Mouse (Mus musculus): ENCODE data around the gene Nmrk1. TPM values are rescaled to one million over a fixed set of nuclear protein-coding genes. Genes with fewer than 3 reads are reported as not detected.

The Nmrk1 gene
- polyA plus RNA-seq, 1 experiment from 2014 or later, result 2.1 TPM

GRCm38 (mm10) chr19:18623894-18624293, 7.9 kb upstream of the Nmrk1 start:
- H3K36me3 ChIP-seq (ENCODE audit: control insufficient read depth, insufficient read depth, low read length), result no peaks in the 10 kb centered on the region
- no peak overlapping the region for H3K4me3 ChIP-seq (ENCODE audit: low read depth, low read length)
- H3K4me2 ChIP-seq (ENCODE audit: low read length), result no peak overlapping the region
- no peak overlapping the region for H3K9ac ChIP-seq (ENCODE audit: low read length)
- 88% methylated on average over 2 of the region's 2 CpGs for WGBS
- no peaks in the 10 kb centered on the region for H3K4me1 ChIP-seq (ENCODE audit: control insufficient read depth, insufficient read depth, low read length)
- no peaks in the 10 kb centered on the region for H3K27me3 ChIP-seq (replicated peaks; ENCODE audit: control insufficient read depth, insufficient read depth, low read length)
- ATAC-seq, result no peak
- H3K9me3 ChIP-seq (replicated peaks; ENCODE audit: control insufficient read depth, low read length), result no peaks in the 10 kb centered on the region
- no peak overlapping the region for H3K27ac ChIP-seq (ENCODE audit: low read depth, low read length)
- no peak for DNase-seq (ENCODE audit: low spot score)

- ATAC-seq (no peak), DNase-seq (ENCODE audit: low spot score) (no peak)
- Histone ChIP-seq H3K9ac (ENCODE audit: low read length) (no peak overlapping the region), H3K4me2 (ENCODE audit: low read length) (no peak overlapping the region), H3K27ac (ENCODE audit: low read depth, low read length) (no peak overlapping the region), H3K9me3 (replicated peaks; ENCODE audit: control insufficient read depth, low read length) (no peaks in the 10 kb centered on the region), H3K36me3 (ENCODE audit: control insufficient read depth, insufficient read depth, low read length) (no peaks in the 10 kb centered on the region), H3K4me1 (ENCODE audit: control insufficient read depth, insufficient read depth, low read length) (0 out of 2 replicates have a peak, but pooled peaks cover 2% of the 10 kb centered on the region), H3K4me3 (ENCODE audit: low read depth, low read length) (no peak overlapping the region), H3K27me3 (replicated peaks; ENCODE audit: control insufficient read depth, insufficient read depth, low read length) (no peaks in the 10 kb centered on the region)
- 67% methylated on average over 1 of the region's 1 CpGs for WGBS
Observed at GRCm38 (mm10) chr19:18629589-18629988, 2.2 kb upstream of the Nmrk1 start.

GRCm38 (mm10) chr19:18630221-18631119, 1.3 kb upstream of the Nmrk1 start:
- DNase-seq (ENCODE audit: low spot score) (peak; percentile 16), ATAC-seq (no peak)
- Histone ChIP-seq H3K4me3 (ENCODE audit: low read depth, low read length) (peak overlapping the region; percentile 64), H3K4me1 (ENCODE audit: control insufficient read depth, insufficient read depth, low read length) (0 out of 2 replicates have a peak, but pooled peaks cover 2% of the 10 kb centered on the region), H3K4me2 (ENCODE audit: low read length) (peak overlapping the region; percentile 90), H3K36me3 (ENCODE audit: control insufficient read depth, insufficient read depth, low read length) (no peaks in the 10 kb centered on the region), H3K9me3 (replicated peaks; ENCODE audit: control insufficient read depth, low read length) (no peaks in the 10 kb centered on the region), H3K27ac (ENCODE audit: low read depth, low read length) (no peak overlapping the region), H3K27me3 (replicated peaks; ENCODE audit: control insufficient read depth, insufficient read depth, low read length) (no peaks in the 10 kb centered on the region), H3K9ac (ENCODE audit: low read length) (peak overlapping the region; percentile 69)
- WGBS, result 10% methylated on average over 17 of the region's 17 CpGs

- Histone ChIP-seq H3K4me2 (ENCODE audit: low read length) (peak overlapping the region; percentile 90), H3K27me3 (replicated peaks; ENCODE audit: control insufficient read depth, insufficient read depth, low read length) (no peaks in the 10 kb centered on the region), H3K9ac (ENCODE audit: low read length) (peak overlapping the region; percentile 69), H3K36me3 (ENCODE audit: control insufficient read depth, insufficient read depth, low read length) (no peaks in the 10 kb centered on the region), H3K9me3 (replicated peaks; ENCODE audit: control insufficient read depth, low read length) (no peaks in the 10 kb centered on the region), H3K4me3 (ENCODE audit: low read depth, low read length) (peak overlapping the region; percentile 64), H3K4me1 (ENCODE audit: control insufficient read depth, insufficient read depth, low read length) (0 out of 2 replicates have a peak, but pooled peaks cover 2% of the 10 kb centered on the region), H3K27ac (ENCODE audit: low read depth, low read length) (no peak overlapping the region)
- ATAC-seq, result peak; percentile 71
- peak; percentile 39 for DNase-seq (ENCODE audit: low spot score)
- 0% methylated on average over 40 of the region's 40 CpGs for WGBS
Observed at GRCm38 (mm10) chr19:18631161-18631643, 548 bp upstream of the Nmrk1 start.

GRCm38 (mm10) chr19:18632231-18633185, 758 bp downstream of the Nmrk1 start:
- H3K4me2 ChIP-seq (ENCODE audit: low read length), result peak overlapping the region; percentile 90
- 69% methylated on average over 13 of the region's 13 CpGs for WGBS
- H3K9ac ChIP-seq (ENCODE audit: low read length), result peak overlapping the region; percentile 69; the same call in 1 of the 2 replicates
- H3K27me3 ChIP-seq (replicated peaks; ENCODE audit: control insufficient read depth, insufficient read depth, low read length), result no peaks in the 10 kb centered on the region
- DNase-seq (ENCODE audit: low spot score) (no peak), ATAC-seq (no peak)
- H3K27ac ChIP-seq (ENCODE audit: low read depth, low read length), result no peak overlapping the region
- no peaks in the 10 kb centered on the region for H3K9me3 ChIP-seq (replicated peaks; ENCODE audit: control insufficient read depth, low read length)
- H3K36me3 ChIP-seq (ENCODE audit: control insufficient read depth, insufficient read depth, low read length), result no peaks in the 10 kb centered on the region
- H3K4me3 ChIP-seq (ENCODE audit: low read depth, low read length), result peak overlapping the region; percentile 64
- 0 out of 2 replicates have a peak, but pooled peaks cover 2% of the 10 kb centered on the region for H3K4me1 ChIP-seq (ENCODE audit: control insufficient read depth, insufficient read depth, low read length)

- WGBS, result 84% methylated on average over 5 of the region's 5 CpGs
- Histone ChIP-seq H3K4me1 (ENCODE audit: control insufficient read depth, insufficient read depth, low read length) (no peaks in the 10 kb centered on the region), H3K27me3 (replicated peaks; ENCODE audit: control insufficient read depth, insufficient read depth, low read length) (no peaks in the 10 kb centered on the region), H3K4me2 (ENCODE audit: low read length) (no peak overlapping the region), H3K4me3 (ENCODE audit: low read depth, low read length) (no peak overlapping the region), H3K9ac (ENCODE audit: low read length) (no peak overlapping the region), H3K9me3 (replicated peaks; ENCODE audit: control insufficient read depth, low read length) (no peaks in the 10 kb centered on the region), H3K36me3 (ENCODE audit: control insufficient read depth, insufficient read depth, low read length) (no peaks in the 10 kb centered on the region), H3K27ac (ENCODE audit: low read depth, low read length) (no peak overlapping the region)
- ATAC-seq (no peak), DNase-seq (ENCODE audit: low spot score) (no peak)
Observed at GRCm38 (mm10) chr19:18637954-18638353, 6.2 kb downstream of the Nmrk1 start.

- no peak overlapping the region for H3K4me3 ChIP-seq (ENCODE audit: low read depth, low read length)
- no peak overlapping the region for H3K27ac ChIP-seq (ENCODE audit: low read depth, low read length)
- WGBS, result 75% methylated on average over 5 of the region's 5 CpGs
- no peaks in the 10 kb centered on the region for H3K27me3 ChIP-seq (replicated peaks; ENCODE audit: control insufficient read depth, insufficient read depth, low read length)
- H3K36me3 ChIP-seq (ENCODE audit: control insufficient read depth, insufficient read depth, low read length), result no peaks in the 10 kb centered on the region
- no peaks in the 10 kb centered on the region for H3K4me1 ChIP-seq (ENCODE audit: control insufficient read depth, insufficient read depth, low read length)
- no peak for DNase-seq (ENCODE audit: low spot score)
- no peak overlapping the region for H3K9ac ChIP-seq (ENCODE audit: low read length)
- H3K9me3 ChIP-seq (replicated peaks; ENCODE audit: control insufficient read depth, low read length), result no peaks in the 10 kb centered on the region
- no peak for ATAC-seq
- no peak overlapping the region for H3K4me2 ChIP-seq (ENCODE audit: low read length)
Observed at GRCm38 (mm10) chr19:18638949-18639348, 7.2 kb downstream of the Nmrk1 start.

GRCm38 (mm10) chr19:18639552-18639951, 7.8 kb downstream of the Nmrk1 start:
- no peaks in the 10 kb centered on the region for H3K36me3 ChIP-seq (ENCODE audit: control insufficient read depth, insufficient read depth, low read length)
- no peak overlapping the region for H3K4me3 ChIP-seq (ENCODE audit: low read depth, low read length)
- H3K9ac ChIP-seq (ENCODE audit: low read length), result no peak overlapping the region
- no peaks in the 10 kb centered on the region for H3K9me3 ChIP-seq (replicated peaks; ENCODE audit: control insufficient read depth, low read length)
- DNase-seq (ENCODE audit: low spot score) (no peak), ATAC-seq (no peak)
- no peaks in the 10 kb centered on the region for H3K4me1 ChIP-seq (ENCODE audit: control insufficient read depth, insufficient read depth, low read length)
- H3K27ac ChIP-seq (ENCODE audit: low read depth, low read length), result no peak overlapping the region
- no peak overlapping the region for H3K4me2 ChIP-seq (ENCODE audit: low read length)
- no peaks in the 10 kb centered on the region for H3K27me3 ChIP-seq (replicated peaks; ENCODE audit: control insufficient read depth, insufficient read depth, low read length)
- 22% methylated on average over 2 of the region's 2 CpGs for WGBS

Data from forebrain, embryonic 14.5 days (tissue).